Mouse (Mus musculus) c-Kit-negative CD71-positive TER-119-positive erythroid progenitor cells, embryonic 14.5 days (primary cell): ENCODE data around the gene Fndc7.

Experiments used
- DNase-seq: peaks from one replicate; pipeline ENCODE4 v3.0.0-alpha.2; 2013; ENCODE audit warnings: low read depth, low spot score

Gene Fndc7

GRCm38 (mm10) chr3:108889908-108890307 is at the start of gene Fndc7:
TSS of gene Fndc7 (minus strand) at chr3:108890008.
- no peak for DNase-seq

- DNase-seq: no peak
Observed at GRCm38 (mm10) chr3:108939573-108939972, 49.8 kb upstream of the Fndc7 start, which contains the start of gene Henmt1. TSS of gene Henmt1 (plus strand) at chr3:108939873.

- no peak for DNase-seq
Observed at GRCm38 (mm10) chr3:108938691-108939090, 48.9 kb upstream of the Fndc7 start.

GRCm38 (mm10) chr3:108933557-108933956 is 43.7 kb upstream of the Fndc7 start:
- DNase-seq: no peak

- DNase-seq: no peak
Observed at GRCm38 (mm10) chr3:108926308-108926707, 36.5 kb upstream of the Fndc7 start.

GRCm38 (mm10) chr3:108925677-108926076 is 35.9 kb upstream of the Fndc7 start:
- DNase-seq: no peak

- DNase-seq: no peak
Observed at GRCm38 (mm10) chr3:108921822-108922221, 32.0 kb upstream of the Fndc7 start.

- DNase-seq: no peak
Observed at GRCm38 (mm10) chr3:108920442-108921070, 30.7 kb upstream of the Fndc7 start.

- DNase-seq: no peak
Observed at GRCm38 (mm10) chr3:108918852-108919251, 29.0 kb upstream of the Fndc7 start.

DNA sequence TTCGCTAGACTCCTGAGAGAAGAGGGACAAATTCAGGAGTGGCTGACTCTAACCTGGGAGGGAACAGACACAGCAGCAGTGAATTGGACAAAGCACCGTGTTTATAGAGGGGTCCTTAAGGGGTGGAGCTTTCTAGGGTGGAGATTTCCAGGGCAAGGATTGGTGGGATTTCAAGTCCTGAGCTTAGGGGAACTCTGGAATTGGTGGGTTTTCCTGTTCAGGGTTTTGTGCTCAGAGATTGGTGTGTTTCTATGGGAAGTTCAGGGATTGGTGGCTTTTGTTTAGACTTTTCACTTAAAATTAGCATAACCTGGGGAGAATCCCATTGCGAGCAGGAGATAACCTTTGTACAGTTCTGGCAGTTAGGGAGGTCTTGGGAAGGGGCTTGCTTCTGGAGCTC is 28.2 kb upstream of the Fndc7 start:
- no peak for DNase-seq

DNA sequence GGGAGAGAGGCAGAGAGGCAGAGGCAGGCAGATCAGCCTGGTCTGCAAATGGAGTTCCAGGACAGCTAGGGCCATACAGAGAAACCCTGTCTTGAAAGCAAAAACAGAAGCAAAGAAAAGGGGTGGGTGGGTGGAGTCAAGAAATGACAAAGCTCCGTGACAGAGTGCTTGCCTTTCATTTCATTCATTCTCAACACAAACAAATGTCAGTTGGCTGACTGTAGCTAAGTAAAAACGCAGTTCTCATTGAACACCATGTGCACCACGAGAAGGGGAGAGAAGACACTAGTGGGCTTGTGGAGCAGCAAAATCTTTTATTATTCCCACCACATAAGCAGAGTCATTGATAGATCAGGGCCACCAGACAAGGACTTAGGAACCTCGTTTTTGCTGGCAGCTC is 27.0 kb upstream of the Fndc7 start:
- DNase-seq: no peak

DNA sequence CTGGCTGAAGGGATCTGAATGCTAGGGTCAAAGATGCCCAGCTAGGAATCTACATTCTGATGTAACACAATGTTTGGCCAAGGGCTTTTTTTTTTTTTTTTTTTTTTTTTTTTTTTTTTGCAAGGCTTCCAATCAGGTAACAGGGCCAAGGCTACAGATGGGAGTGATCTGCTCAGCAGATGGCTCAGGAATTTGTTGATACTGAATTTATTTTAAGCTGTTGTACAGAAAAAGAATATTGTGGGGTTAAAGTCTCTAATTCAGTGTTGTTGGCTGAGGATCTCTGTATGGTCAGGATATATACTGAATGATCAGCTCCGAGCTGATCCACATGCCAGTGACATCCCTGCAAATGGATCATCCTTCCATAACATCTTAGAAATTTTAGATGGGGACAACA is 26.2 kb upstream of the Fndc7 start:
- no peak for DNase-seq

GRCm38 (mm10) chr3:108911548-108912413 is 22.0 kb upstream of the Fndc7 start, which contains the start of gene Prpf38b:
TSS of gene Prpf38b (minus strand) at chr3:108911727.
- peak; percentile 90 for DNase-seq

DNA sequence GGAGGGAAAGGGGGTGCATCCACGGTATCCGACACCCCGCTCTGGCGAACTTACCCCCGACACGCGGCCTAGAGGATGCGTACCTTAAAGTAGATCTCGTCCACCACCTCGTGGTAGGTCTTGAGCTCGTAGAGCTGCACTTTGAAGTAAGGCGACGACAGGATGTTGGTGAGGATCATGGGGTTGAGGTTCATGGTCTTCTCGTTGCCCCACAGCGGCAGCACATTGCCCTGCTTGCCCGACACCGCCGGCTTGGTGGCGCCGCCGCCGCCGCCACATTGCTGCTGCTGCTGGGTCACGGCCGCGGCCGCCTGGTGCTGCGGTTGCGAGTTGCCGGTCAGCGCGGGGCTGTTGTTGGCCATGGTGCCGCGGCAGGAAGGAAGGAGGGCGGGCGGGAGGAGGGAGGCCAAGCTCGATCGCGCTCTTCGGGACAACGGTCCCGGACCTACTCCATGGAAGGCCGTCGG is 21.3 kb upstream of the Fndc7 start:
- DNase-seq: no peak

- no peak for DNase-seq
Observed at GRCm38 (mm10) chr3:108910303-108911080, 20.7 kb upstream of the Fndc7 start.

DNA sequence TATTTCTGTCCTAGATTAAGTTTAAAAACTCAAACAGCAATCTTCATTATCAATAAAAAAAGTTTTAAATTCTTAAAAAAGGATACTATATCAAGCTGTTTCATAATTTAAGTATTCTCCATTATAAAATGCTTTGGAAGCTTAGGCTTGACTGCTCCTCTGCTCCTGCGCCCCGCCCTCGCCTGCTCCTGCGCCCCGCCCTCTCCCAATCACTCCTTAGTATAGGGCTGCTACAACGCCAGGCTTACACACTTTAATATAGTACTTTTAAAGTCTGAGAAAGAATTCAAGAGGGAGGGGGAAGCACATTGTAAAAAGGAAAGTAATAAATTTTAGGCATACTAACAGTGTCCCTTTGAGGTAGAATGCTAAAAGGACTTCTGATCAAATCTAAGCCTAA is 13.1 kb upstream of the Fndc7 start:
- no peak for DNase-seq

DNA sequence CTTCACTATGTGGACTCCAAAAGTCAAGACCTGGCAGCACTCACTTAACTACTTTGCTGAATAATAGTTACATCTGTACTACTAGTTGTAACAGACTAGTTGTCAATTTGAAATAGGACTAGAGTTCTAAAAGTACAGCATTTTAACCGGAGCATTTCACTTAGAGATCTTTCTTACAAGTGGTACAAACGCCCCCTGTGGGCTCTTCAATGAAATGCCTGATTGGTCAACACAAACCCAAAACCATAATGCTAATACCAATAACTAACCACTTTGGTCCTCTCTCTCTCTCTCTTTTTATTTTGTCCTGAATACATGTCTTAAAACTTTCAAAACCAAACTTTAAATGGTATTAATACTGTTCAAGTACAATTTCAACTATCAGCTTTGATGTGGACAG is 12.2 kb upstream of the Fndc7 start:
- DNase-seq: no peak

- DNase-seq: no peak
Observed at GRCm38 (mm10) chr3:108900681-108901080, 10.9 kb upstream of the Fndc7 start.

- no peak for DNase-seq
Observed at GRCm38 (mm10) chr3:108900147-108900546, 10.3 kb upstream of the Fndc7 start.

GRCm38 (mm10) chr3:108898640-108899039 is 8.8 kb upstream of the Fndc7 start:
- DNase-seq: no peak

GRCm38 (mm10) chr3:108892914-108893313 is 3.1 kb upstream of the Fndc7 start:
- no peak for DNase-seq

GRCm38 (mm10) chr3:108892080-108892479 is 2.3 kb upstream of the Fndc7 start:
- DNase-seq: no peak
